Mouse (Mus musculus): ENCODE data around the gene Ccdc155.

Gene Ccdc155

GRCm38 (mm10) chr7:45145460-45145859 lies 59.2 kb downstream of the Ccdc155 start:
- no peak for DNase-seq (ENCODE audit: low spot score in 2 of 2)

GRCm38 (mm10) chr7:45144368-45145174 lies 60.1 kb downstream of the Ccdc155 start:
- no peak for DNase-seq (ENCODE audit: low spot score in 2 of 2)

DNA sequence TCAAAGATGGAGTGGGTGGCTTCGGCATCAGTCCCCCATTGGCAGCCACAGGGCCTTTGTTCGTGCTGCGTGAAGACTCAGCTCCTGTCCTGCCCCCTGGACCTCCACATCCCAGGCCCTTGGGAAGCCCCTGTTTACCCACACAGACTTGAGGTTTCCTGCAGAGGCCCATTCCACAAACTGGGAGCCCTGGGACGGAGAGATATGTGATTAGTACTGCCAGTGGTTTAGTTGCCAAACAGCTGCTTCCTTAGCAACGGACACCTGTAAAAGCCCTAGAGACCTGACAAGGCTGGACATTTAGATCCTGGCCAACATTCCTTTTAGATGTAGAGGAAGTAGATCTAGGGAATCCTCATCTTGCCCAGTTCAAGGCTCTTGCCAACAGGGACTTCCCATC lies 62.8 kb downstream of the Ccdc155 start:
- no peak for DNase-seq (ENCODE audit: low spot score in 2 of 2)

DNA sequence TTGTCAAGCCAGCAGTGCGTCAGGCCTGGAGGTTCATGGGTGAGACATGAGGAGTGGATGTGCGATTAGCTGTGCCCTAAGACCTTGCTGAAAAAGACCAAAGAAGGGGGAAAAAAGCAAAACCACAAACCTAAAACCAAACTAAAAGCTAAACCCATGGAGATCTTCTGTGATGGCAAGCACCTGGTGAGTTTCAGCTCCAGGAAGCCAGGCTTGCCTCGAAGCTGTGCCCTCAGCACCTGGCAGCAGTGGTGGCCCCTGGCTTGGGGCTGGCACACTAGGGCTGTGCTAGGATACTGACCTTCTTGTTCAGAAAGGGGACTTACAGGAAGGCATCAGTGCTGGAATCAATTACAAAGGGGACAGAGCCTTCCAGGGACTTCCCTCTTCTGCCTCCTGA lies 63.4 kb downstream of the Ccdc155 start:
- DNase-seq (ENCODE audit: low spot score in 2 of 2): no peak

DNA sequence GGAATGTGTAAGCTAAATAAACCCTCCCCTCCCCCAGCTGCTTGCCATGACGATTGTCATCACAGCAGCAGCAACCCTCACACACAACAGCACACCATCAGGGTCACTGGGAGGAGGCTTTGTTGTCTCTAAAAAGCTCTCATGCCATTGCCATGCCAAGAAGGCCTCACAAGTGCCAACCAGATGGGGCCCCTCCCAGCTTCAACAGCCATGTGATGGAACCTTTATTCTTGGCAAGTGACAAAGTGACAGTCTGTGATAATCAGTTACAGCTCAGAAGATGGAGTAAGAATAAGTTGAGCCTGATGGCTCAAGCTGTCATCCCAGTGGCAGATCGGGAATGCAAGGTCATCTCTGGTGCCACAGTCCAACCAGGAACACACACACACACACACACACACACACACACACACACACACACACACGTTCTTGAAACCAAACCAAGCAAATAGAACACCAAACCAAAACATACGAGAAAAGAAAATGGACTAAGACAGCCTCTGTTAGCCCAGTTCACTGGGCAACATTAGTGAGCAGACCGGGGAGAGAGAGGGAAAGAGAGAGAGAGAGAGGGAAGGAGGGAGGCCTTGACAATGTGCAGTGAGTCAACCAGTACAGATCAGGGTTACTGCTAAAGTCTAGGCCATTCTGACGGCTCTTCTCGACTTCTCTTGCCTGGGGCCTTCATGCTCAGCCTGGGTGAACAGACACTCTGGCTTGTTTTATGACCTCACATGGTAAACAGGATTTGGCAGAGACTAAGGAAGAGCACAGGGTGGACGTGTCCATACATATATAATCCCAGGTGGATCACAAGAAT lies 64.6 kb downstream of the Ccdc155 start:
- DNase-seq (ENCODE audit: low spot score in 2 of 2): no peak

GRCm38 (mm10) chr7:45138403-45138802 lies 66.3 kb downstream of the Ccdc155 start:
- no peak for DNase-seq (ENCODE audit: low spot score in 2 of 2)

DNA sequence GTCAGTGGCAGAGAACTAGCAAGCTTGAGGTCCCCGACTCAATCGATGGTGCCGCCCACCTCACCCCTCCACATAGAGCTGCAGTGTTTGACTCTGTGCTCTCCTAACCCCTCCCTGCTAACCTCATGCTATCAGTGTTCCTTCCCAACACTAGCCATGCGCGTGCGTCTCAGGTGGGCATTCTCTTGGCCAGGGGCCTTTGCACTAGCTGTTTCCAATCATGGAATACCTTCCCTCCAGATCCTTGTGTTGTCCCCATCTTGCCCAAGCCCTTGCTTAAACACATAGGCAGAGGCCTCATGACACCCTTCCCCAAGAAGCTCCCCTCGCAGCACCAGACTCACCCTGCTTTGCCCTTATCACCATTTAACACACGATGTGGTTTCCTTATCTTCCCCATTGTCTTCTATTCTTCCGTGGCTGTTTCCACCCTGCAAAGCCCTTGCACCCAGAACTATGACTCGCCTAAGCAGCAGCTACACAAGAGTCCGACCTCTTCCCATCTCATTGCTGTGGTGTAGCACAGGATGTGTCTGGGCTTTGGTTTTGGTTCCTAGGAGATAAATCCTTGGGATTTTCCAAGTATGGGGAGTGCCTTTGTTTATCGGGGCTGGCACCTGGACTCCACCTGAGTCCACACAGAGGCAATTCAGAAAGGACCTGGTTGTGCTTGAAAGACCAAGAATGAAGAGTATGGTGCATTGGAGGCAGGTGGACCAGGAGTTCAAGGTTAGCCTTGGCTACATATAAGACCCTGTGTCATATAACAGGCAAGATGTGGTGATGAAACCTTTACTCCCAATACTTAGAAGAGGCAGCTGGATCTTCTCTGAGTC lies 67.3 kb downstream of the Ccdc155 start:
- no peak for DNase-seq (ENCODE audit: low spot score in 2 of 2)

DNA sequence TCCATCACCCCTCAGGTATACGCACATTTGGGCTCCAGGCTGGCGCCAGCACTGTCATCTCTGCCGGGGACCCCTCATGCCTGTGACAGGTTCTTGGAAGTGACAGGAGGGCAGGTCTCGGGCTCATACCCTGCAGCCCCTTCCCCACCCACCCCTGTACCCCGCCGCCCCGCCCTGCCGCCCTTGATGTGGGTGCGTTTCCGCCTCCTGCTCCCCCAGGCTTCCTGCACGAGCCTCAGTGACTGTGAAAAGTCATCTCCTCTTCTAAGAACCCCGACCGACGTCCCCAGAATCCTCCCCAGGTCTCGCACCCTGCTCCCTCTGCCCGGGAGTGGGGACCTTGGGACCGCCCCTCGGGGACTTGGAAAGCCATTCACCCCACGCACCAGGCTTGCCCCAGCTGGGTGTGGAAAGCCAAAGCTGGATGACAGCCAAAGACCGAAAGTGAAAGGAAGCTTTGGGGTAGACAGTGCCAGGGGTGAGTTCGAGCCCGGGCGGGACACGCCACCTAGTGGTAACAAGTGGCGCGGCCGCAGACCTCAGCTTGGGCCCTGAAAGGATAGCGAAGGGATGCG lies 68.6 kb downstream of the Ccdc155 start, which contains the start of the genes Gm45713 and Flt3l:
Gene Gm45713 (minus strand): TSS at position 239 of the 575 bp plus-strand sequence.
Gene Flt3l (minus strand): TSS at position 440 of the 575 bp plus-strand sequence.
- peak; percentile 78 to 91 for DNase-seq (ENCODE audit: low spot score in 2 of 2)

DNA sequence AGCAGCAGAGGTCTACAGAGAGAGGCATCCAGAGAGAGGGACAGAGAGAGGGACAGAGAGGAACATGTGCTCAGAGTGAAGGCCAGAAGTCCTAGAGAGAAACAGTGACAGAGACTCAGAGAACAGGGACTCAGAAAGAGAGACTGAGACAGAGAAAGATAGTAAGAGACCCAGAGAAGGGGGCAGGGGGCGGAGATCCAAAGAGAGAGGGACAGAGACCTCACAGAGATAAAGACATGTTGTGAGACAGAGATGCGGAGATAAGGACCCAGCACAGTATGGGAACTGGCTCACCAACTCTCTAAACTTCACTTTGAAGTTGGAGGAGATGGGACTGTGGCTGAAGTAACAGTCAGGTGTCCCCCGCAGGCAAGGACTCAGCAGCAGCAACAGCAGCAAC lies 69.3 kb downstream of the Ccdc155 start:
- DNase-seq (ENCODE audit: low spot score in 2 of 2): no peak

DNA sequence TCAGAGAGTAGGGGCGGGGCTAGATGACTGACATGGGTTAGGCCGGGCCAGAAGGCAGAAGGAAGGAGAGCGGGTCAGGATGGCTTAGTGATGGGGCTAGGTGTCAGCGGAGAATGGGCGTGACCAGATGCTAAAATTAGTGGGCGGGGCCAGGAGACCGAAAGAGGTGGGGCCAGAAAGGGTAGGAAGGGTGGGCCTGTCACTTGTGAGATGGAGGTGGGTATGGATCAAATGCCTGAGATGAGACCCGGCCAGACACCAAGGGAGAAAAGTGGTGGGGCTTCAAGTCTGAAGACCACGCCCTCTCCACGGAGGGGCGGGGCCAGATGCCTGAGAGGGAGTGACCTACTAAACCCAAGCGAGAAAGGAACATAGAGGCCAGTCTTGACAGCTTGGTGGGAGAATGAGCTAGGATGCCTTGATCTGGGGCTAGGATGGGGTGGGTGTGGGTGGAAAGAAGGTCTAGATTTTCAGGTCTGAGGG lies 70.1 kb downstream of the Ccdc155 start:
- no peak for DNase-seq (ENCODE audit: low spot score in 2 of 2)
